Mouse (Mus musculus): ENCODE data around the gene Mrps35.

The Mrps35 gene

GRCm38 (mm10) chr6:147088517-147088916, 46.0 kb downstream of the Mrps35 start:
- no peak for DNase-seq (ENCODE audit: low spot score)

DNA sequence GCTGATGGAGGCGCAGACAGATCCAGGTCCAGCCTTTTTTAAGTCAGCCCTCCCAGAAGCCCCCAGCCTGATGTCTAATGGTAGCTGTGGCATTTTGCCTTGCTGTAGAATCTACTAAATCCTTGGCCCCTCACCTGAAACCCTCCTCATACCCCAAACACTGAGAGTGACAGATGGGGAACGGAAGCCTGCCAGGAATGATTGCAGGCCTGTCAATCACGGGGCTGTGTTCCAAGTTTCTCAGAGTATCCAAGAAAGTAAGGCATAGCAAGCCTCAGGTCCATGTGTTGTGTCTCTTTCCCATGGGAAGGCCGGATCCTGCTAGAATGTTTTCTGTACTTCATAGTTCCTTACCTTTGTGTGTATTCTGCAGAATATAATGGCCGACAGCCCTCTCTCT, 47.6 kb downstream of the Mrps35 start:
- DNase-seq (ENCODE audit: low spot score), result no peak

DNA sequence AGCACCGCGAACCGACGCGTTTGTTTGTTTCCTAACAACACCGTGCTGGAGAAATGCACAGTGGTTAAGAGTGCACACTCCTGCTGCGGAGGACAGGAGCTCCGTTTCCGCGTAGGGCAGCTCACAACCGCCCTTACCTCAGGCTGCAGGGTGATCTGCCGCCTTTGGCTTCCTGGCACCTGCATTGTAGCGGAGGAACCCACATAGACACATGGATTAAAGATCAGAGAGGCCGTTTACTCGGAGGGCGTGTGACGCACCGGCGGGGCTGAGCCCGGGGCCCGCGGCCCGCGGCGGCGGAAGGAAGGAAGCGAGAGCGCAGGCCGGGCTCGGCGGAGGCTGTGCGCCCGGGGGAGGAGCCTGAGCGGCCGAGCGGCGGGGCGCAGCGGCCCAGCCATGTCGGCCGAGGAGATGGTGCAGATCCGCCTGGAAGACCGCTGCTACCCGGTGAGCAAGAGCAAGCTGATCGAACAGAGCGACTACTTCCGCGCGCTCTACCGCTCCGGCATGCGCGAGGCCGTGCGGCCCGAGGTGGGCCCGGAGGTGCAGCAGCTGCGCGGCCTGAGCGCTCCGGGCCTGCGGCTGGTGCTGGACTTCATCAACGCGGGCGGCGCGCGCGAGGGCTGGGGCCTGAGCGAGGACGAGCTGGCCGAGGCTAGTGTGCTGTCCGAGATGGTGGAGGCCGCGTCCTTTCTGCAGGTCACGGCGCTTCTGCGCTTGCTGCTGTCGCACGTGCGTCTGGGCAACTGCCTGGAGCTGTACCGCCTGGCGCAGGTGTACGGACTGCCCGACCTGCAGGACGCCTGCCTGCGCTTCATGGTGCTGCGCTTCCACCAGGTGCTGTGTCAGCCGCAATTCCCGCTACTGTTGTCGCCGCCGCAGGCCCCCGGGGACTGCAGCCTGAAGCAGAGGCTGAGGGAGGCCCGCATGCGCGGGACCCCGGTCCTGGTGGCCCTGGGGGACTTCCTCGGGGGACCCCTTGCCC, 48.9 kb downstream of the Mrps35 start, which contains the start of gene Klhl42:
Klhl42 (plus strand) TSS at position 244 of the 985 bp plus-strand sequence.
- DNase-seq (ENCODE audit: low spot score), result no peak

DNA sequence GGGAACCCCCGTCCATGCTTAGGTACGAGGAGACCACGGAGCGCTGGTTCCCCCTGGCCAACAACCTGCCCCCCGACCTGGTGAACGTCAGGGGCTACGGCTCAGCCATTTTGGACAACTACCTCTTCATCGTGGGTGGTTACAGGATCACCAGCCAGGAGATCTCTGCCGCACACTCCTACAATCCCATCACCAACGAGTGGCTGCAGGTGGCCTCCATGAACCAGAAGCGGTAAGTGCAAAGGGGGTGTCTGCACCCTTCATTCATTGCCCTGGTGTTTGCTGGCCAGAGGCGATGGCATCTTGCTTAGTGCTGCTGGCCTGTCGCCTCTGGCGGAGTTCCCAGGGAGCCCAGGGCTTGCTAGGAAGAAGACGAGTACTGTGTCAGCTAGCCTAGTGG, 49.6 kb downstream of the Mrps35 start:
- no peak for DNase-seq (ENCODE audit: low spot score)

DNA sequence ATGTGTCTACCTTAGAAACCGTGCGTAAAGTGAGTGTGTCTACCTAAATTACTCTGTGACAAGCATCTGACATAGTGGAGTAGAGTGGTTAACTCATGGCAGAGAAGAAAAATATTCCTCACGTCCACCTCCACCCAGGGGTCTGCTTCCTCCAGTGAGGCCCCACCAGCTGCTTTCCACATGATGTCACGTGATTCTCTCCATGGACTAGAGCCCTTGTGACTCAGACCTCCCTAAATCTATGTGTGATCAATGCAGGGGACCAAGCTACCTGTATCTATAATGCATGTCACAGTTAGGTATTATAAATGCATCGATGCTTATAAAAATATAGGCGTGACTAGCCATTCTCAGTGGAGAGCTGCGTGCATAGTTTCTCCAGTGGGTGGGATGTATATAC, 52.2 kb downstream of the Mrps35 start:
- no peak for DNase-seq (ENCODE audit: low spot score)

GRCm38 (mm10) chr6:147096109-147096508, 53.5 kb downstream of the Mrps35 start:
- DNase-seq (ENCODE audit: low spot score), result no peak

DNA sequence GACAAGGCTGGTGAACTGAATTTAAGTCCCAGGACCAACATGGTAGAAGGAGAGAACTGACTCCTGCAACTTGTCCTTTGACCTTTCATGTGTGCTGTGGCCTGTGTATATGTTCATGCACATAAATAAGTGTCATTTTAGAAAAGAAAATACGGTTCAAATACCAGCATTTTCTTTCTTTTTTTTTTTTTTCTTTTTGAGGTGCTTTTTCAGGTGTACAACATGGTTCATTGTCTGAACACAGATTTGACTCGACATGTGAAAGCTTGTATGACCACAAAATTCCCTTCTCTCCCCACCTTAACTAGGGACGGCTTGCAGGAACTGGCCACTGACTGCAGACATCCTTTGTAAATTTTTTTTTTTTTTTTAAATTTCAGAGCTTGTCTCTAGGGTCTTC, 54.4 kb downstream of the Mrps35 start:
- no peak for DNase-seq (ENCODE audit: low spot score)

- no peak for DNase-seq (ENCODE audit: low spot score)
Observed at GRCm38 (mm10) chr6:147097346-147097929, 54.9 kb downstream of the Mrps35 start.

DNA sequence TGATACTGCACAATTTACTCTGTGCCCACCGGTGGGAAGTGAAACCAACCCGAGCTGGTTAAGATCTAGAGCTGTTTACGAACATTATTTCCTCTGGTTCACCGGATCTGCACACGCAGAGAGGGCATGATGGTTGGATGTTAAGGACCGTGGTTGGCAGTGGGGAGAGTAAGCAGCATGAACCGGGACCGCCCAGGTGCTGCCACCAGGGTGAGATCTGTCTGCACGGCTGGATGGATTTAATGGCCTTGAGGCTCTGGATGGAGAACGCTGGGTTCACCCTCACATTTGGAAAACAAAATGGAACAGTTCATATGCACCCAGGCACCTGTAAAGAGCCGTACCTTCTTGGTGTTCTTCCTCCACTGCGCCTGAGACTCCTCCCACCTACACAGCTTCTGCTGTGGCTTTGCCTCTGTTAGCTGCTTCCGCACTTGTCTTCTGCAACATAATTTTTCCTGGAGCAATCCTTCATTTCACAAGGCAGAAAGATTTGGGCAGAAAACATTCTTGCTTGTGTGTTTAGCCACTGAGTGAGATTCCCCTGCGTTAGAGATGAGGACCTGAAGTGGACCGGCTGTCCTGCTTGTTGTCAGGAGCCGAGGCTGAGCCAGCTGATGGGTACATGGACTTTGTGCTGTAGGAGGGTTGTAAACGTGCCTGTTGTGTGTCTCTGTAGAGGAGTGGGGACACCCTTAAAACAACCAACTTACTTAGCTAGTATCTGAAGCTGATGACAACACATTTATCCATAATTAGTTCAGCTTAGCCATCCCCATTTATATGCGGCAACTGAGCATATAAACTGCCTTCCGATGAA, 57.1 kb downstream of the Mrps35 start:
- DNase-seq (ENCODE audit: low spot score), result no peak

DNA sequence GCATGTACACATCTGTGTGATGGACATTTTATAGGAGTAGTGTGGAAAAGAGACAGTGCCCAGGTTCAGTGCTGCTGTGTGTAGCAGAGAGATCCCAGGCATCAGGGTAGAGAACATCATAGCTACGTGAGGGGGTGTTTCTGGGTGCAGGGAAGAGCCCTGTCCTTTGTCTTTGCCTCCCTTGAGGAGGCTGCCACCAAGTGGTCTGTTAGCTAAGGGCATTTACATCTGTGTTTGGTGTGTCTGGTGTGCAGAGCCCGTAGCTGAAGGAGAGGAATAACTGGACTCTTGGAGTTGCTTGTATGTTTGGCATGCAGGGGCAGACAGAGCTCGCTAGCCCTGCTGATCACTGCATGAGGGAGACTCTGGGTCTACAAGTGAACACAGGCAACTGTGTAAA, 59.7 kb downstream of the Mrps35 start:
- no peak for DNase-seq (ENCODE audit: low spot score)

DNA sequence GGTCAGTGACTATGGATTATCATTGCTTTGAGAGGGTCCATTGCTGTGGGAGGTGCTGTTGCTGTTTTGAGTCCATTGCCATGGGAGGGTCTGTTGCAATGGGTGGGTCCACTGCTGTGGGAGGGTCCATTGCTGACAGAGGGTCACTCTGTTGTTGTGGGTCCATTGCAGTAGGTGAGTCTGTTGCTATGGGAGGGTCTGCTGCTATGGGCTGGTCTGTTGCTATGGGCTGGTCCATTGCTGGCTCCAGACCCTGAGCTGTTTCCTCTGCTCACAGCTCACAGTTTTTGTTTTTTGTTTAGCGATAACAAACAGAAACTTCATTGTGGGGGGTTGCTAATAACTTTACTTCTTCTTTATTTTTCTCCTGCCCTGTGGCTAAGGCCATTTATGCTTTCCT, 63.0 kb downstream of the Mrps35 start:
- DNase-seq (ENCODE audit: low spot score), result no peak

DNA sequence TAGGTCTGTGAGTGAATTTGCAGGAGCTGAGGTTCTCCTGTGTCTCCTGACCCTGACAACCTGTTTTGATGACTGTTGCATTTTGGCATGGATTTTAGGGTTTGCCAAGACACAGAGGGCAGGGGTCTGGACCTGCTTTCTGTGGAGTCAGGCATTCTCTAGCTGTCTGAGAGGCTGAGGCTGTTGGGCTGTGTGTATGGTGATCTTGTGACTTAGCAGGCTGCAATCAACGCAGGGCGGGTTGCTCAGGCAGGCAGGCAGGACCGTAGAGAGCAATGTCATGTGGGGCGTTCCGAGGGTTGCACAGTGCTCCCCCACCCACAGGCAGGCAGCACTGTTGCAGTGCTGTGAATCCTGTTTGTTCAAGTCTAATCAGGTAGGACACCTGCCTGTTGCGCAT, 64.2 kb downstream of the Mrps35 start:
- no peak for DNase-seq (ENCODE audit: low spot score)

DNA sequence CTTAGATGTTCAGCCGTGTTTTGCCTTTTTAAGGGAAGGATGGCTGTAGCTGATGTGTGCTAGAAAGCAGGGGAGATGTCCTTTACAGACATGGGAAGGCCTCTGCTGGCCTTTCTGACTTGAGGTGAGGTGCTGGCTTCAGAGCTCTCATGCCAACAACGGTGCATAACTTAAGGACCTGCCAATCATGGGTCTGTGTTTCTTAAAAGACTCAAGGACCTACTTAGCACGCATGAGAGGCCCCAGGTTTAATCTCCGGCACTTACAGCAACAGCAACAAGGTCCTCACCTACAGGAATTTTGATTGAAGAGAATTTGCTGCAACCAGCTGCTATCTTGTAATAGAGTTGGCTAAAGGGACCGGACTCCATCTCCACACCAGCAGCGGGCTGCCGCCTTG, 66.7 kb downstream of the Mrps35 start:
- DNase-seq (ENCODE audit: low spot score), result no peak

DNA sequence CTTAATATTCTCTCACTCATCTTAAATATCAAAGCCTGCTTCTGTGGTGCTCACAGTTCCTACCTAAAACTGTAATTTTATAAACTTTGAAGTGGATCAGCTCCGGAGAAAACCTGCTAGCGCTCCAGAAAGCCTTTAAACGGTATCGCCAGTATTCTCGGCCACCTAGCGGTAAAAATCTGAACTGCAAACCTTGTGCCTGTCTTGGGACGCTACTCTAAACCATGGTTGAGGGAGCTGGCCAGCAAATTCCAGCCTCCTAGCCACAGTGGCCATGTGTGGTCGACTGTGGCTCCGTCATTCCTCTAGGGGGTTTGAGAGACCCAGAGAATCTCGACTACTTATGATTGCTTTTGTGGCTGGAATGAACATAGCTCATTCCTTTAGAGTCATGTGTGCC, 74.0 kb downstream of the Mrps35 start:
- DNase-seq (ENCODE audit: low spot score), result peak; percentile 67

DNA sequence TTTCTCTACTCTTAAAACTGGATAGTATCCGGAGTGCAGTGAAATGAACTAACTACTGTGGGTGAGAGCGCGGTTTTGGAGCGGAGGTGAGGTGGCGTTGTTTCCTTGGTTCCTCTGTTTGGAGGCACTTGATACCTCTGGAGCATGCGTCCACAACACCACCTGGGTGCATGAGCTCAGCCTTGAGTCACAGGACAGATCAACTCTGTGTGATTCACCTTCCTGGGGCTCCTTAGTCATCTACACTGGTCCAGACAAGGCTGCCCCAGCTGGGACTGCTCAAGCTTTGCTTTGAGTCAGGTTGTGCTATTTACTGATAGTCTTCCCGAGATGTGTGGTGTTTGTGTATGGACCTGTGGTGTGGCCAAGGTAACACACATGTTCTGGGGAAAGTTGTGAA, 75.2 kb downstream of the Mrps35 start:
- DNase-seq (ENCODE audit: low spot score), result no peak

DNA sequence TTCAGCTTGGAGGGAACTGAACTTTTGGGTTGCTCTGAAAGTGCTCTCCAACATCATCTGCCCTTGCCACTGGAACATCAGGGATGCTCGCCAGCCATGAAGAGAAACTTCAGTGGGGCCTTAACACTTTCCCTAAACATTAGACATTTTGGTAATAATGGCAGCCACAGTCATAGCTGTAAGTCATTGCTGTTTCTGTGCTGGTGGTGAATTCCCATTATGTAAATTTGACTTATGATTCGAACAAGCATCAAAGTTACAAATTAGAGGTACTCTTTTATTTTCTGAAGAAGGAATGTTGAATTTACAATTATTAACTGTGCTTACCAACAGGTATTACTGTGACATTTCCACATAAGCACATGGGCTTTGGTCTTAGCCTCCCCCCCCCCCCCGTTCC, 75.6 kb downstream of the Mrps35 start:
- DNase-seq (ENCODE audit: low spot score), result no peak

DNA sequence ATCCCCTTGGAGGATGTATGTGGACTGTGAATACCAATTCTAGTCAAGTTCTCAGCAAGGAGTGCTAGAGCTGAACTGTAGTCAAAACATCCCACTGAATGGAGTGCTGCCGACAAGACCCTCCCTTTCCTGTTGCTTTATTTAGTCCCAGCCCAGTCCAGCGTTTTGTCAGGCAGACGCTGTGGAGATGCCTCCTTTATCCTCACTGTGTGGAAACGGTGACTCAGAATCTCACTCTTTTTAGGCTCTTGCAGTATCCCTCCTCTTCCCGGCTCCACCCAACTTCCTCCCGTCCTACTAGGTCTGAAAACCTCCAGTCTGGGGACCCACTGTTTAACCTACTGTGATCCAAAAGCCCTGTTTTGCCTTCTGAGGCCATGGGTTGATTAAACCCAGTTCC, 78.8 kb downstream of the Mrps35 start:
- no peak for DNase-seq (ENCODE audit: low spot score)
